Mouse (Mus musculus): ENCODE data around the gene Nfic.
A peak's percentile ranks its signal among the peaks of the same experiment; 100 is the strongest.
"Not testable (repeated sequence)": the region's sequence is repeated elsewhere in the genome, so short reads cannot be mapped to it uniquely, and the experiment has no call there.

Gene Nfic

GRCm38 (mm10) chr10:81459399-81459798, 4.0 kb upstream of the Nfic start:
- DNase-seq (ENCODE audit: low spot score): no peak

DNA sequence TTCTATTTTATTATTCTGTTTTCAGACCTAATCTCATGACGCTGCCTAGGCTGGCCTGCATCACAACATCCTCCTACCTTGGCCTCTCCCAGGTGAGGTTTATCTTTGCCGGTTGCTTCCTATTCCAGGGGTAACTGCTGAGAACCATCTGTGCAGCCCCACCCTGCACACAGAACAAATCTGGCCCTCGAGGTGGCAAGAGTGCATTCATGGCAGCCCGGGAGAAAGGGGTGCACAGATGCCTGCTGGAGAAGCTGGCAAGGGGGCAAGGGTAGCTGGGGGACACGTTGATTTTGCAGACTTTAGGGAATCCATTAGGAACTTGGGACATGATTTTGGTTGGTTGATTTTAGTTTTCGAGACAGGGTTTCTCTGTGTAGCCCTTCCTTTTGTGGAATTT, 2.8 kb upstream of the Nfic start:
- no peak for DNase-seq (ENCODE audit: low spot score)

DNA sequence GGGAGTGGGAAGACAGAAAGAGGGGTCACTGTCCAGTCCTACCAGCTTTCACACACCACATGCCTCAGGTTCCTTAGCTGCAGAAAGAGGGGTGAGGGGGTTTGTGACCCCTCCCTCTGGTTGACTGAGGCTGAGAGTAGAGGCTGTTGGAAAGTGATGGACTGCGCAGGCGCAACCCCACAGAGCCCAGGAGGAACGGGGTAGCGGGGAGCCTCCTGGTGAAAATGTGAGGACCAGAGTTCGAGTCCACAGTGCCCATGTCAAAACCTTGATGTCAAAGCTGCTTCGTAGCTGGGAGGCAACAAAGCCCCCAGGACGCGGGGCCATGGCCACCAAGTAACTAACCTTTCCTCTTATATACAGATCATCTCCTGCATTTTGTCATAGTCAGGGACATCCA, 2.2 kb upstream of the Nfic start:
- no peak for DNase-seq (ENCODE audit: low spot score)

- no peak for DNase-seq (ENCODE audit: low spot score)
Observed at GRCm38 (mm10) chr10:81456983-81457563, 1.6 kb upstream of the Nfic start.

GRCm38 (mm10) chr10:81454106-81454505, 1.3 kb downstream of the Nfic start:
- DNase-seq (ENCODE audit: low spot score): no peak

DNA sequence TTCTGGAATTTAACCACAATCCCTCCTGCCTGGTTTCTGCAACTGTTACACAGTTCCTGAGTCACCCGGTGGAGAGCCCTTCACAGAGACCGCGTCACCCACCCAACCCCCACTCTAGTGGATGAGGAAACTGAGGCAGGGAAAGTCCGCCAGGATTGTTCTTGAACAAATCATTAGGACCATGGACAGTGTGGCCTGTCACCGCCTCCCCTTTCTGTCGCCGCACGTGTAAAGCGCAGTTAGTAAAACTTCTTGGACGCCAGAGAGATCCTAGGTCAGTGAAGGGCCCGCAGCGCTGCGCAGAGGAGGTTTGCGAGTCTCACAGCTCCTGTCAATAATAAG, 2.5 kb downstream of the Nfic start:
- no peak for DNase-seq (ENCODE audit: low spot score)

DNA sequence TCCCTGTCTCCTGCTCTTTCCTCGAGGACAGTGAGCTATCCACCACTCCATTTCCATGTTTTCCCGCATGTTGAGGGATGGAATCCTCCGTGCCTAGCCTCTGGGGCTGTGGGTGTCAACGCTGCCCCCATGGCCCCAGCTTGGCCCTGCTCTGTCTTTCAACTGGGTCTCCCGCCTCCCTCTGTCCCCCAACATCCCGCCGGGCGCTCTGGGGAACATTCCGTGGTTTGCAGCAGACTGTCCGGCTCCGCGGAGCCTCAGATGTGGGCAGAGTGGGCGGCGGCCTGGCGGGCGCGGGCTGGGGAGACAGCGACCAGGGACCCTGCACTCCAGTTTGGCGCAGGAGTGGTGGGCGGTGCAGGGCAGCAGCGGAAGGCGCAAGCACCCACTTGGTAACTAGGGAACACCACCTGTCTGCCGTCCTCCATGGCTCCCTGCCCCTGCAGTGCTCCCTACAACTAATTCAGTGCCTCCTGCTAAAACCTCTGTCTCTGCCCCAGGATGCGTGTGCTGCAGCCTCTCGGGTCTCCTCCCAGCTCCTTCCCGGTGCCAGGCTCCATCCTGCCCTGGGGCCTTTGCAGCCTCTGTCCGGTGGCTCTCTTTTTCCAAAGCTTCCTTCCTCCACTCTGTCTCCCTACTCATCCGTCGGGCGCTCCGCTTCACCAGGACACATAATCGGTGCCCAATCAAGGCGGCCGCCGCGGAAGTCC, 3.0 kb downstream of the Nfic start:
- no peak for DNase-seq (ENCODE audit: low spot score)

DNA sequence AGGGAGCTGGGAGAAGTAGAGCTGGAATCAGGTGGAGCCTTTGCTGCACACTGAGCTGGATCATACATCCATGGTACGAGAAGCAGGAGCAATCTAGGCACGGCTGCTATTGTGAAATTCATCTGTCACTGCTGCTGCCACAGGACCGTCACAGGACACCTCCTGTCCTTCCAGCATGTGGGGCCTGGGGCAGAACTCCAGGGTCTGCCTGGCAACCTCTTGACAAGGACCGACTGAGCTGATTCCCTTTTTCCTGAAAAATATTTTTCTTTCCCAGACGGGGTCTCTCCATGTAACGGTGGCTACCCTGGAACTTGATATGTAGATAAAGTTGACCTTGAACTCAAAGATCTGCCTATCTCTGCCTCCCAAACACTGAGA, 4.1 kb downstream of the Nfic start:
- DNase-seq (ENCODE audit: low spot score): no peak

DNA sequence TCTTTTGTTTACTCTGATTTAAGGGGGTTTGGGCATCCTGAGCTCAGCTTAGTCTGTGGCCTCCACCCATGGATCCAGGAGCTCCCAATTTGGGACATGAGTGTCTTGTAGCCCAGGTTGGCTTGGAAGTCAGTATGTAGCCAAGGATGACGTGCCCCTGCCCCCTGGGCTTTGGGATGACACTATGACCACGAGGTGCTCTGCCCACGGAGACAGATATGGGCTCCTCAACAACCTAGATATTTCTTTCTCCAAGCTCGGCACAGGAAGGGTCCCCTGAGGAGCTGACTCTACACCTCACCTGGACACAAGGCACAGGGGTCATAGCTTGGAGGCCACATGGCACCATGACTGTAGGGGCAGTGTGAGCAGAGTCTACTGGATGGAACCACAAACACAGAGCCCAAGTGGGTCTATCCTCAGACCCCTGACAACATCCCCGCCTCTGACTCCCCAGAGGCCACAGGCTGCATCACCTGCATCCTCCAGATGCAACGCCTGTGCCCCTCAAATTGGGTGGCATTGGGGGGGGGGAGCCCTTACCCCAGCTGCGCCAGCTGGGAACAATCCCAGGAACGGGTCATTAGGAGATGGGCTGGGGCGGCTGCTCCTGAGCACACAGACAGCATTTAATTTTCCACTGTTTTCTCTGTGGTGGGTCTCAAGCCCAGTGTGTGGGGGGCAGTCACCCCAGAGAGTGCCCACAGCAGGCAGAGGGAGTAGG, 4.6 kb downstream of the Nfic start:
- DNase-seq (ENCODE audit: low spot score): no peak

- peak; percentile 80 for DNase-seq (ENCODE audit: low spot score)
Observed at GRCm38 (mm10) chr10:81450140-81450539, 5.3 kb downstream of the Nfic start.

DNA sequence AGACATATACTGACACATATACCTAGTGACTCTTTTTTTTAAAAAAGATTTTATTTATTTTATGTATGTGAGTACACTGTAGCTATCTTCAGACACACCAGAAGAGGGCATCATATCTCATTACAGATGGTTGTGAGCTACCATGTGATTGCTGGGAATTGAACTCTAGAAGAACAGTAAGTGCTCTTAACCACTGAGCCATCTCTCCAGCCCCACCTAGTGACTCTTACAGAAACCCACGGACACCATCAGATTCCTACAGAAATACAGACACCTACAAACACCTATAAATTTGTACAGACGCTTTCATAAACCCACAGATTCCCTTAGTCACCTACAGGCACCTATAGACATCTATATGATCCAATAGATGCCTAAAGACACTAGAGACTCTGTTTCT, 9.9 kb downstream of the Nfic start:
- DNase-seq (ENCODE audit: low spot score): not testable (repeated sequence)

DNA sequence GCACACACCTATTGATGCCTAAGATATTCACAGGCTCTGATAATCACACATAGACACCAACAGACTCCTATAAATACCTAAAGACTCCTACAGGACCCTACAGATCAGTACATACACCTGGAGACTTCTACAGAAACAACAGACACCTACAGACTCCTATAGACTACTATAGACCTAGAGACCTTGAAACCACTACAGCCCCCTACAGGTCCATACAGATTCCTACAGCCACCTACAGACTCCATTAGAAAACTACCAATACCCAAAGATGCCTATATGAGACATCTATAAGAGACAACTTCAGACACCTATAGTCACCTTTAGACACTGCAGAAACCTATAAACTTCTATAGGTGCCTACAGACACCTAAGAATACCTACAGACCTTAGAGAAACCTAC, 14.4 kb downstream of the Nfic start:
- no peak for DNase-seq (ENCODE audit: low spot score)

GRCm38 (mm10) chr10:81435436-81435835, 20.0 kb downstream of the Nfic start:
- DNase-seq (ENCODE audit: low spot score): no peak

DNA sequence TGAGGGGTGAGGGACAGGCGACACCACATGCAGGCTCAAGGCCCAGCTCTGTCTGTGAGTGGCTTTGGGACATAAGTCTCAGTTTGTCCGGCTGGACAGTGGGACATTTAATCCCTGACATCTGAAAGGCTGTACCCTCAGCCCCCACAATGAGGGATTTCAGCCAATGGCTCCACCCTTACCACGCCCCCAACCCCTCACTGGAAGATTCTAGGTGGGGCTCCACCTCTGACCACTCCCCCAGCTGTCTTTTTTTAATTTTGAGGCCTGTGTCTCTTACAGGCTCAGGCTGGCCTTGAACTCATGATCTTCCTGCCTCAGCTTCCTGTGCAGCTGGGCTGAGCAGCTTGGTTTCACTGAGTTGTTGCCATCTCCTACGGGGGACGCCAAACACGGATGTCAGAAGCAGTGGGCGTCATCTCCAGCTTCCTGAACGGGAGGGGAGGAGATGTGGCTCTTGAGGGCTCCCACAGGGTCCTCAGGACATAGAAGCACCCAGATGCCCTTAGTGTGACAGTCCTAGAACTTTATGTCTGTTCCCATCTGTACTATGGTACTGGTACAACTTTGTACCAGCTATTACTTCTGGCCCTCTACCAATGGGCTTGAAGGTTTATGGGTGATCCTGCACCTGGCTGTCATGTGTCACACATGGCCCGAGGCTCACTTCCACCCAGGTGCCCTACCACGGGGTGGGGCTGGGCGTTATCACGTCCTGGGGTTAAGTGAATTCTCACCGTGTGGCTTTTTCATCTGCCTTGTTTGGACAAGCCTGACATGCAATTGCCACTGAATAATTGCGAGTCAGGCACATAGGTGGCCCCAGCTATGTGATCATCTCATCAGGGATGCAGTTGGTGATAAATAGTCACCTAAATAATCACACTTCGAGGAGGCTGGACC, 20.8 kb downstream of the Nfic start:
- DNase-seq (ENCODE audit: low spot score): no peak

DNA sequence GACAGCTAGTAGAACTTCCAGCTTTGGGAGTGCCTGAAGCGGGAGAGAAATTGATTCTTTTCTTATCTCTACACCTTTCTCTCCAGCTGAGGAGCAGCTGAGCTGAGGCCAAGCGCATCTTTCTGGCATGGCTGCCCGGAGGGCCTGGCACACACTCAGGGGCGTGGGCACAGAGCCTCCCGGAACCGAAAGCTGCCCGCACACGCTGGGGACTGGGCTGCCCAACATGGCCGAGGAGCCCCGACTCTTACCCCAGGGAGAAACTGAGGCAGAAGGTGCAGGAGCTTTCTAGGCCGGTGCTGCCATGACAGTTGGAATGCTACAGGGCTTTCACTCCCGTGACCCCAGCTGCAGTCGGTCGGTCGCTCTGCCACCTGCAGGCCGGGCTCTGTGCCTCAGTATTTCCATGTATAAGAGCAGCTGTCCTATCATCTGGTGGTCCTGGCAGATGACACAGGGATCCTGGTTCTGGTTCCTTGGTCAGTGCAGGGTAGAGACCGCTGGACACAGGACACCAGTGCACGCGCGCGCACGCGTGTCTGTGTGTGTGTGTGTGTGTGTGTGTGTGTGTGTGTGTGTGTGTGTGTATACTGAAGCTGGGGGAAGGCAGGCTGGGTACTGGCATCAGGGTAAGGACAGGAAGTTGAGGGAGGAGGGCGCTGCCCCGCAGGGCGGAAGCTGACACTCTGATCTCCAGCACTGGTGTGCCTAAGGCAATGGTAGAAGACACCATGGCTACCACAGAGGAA, 21.7 kb downstream of the Nfic start:
- no peak for DNase-seq (ENCODE audit: low spot score)

DNA sequence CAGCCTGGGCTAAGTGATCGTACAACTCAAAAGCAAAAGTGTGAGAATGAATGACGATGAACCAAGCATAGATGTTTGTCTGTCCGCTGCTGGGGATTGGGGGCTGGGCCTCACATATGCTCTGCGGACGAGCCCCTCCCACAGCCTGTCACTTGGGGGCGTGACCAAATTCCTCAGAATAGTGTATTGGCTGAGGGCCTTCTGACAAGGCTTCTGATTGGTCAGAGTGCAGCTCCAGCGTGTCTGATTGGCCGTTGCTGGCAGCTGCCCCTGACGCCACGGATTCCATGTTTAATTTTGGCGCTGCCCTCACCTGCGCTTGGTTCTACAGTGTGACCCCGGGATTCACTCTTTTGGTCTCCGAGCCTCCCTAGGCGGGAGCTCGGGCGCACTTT, 22.6 kb downstream of the Nfic start:
- no peak for DNase-seq (ENCODE audit: low spot score)

- DNase-seq (ENCODE audit: low spot score): no peak
Observed at GRCm38 (mm10) chr10:81432169-81432867, 23.1 kb downstream of the Nfic start.

GRCm38 (mm10) chr10:81431526-81432168, 23.8 kb downstream of the Nfic start:
- DNase-seq (ENCODE audit: low spot score): no peak

DNA sequence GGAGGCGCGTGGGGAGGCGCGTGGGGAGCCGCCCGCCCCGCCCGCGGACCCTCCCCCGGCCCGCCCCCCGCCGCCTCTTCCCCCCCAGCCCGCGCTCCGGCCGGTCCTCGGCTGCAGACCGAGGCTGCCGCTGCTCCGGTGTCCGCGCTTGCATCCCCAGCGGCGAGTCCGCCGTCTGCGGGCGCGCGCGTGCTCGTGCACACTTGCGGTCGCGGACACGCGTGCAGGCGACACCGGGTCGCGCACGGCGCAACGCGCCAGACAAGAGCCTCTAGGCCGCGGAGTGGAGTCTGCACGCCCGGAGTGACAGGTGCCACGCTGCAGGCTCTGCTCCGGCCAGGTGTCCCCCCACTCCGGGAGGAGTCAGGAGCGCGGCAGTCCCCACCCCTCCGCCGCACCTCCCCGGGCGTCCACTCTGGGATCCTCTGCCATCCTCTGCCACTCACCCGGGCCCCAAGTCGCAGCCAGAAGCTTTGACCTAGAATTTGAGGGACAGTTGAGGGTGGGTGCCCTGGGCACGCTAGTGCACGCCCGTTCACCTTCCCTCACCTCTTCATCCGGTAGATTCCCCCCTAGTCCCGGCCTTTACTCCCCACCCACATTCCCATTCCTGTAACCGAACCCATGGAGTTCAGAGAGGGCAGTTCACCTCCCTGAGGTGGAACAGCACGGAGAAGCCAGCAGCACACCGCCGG, 24.5 kb downstream of the Nfic start:
- DNase-seq (ENCODE audit: low spot score): no peak

Measured in ovary, postnatal 10 days (tissue).